Mouse (Mus musculus): ENCODE results near the gene Srebf1.

Gene Srebf1

GRCm38 (mm10) chr11:60206207-60206606 is 16.2 kb downstream of the Srebf1 start:
- DNase-seq (ENCODE audit: low spot score): no peak

DNA sequence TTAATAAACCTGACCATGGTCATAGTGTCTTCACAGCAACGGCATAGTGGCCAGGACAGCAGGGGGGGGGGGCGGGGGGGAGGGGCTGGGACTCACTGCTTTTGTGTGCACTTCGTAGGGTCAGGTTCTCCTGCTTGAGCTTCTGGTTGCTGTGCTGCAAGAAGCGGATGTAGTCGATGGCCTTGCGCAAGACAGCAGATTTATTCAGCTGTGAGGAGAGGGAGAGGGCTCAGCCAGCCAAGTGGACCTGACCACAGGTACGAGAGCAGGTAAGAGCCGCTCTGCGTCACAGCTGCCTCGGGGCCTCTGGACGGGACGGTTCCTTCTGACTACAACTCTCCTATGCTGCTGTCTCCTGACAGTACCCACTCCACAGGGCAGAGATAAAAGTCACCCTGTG is 17.4 kb downstream of the Srebf1 start:
- DNase-seq (ENCODE audit: low spot score): no peak

DNA sequence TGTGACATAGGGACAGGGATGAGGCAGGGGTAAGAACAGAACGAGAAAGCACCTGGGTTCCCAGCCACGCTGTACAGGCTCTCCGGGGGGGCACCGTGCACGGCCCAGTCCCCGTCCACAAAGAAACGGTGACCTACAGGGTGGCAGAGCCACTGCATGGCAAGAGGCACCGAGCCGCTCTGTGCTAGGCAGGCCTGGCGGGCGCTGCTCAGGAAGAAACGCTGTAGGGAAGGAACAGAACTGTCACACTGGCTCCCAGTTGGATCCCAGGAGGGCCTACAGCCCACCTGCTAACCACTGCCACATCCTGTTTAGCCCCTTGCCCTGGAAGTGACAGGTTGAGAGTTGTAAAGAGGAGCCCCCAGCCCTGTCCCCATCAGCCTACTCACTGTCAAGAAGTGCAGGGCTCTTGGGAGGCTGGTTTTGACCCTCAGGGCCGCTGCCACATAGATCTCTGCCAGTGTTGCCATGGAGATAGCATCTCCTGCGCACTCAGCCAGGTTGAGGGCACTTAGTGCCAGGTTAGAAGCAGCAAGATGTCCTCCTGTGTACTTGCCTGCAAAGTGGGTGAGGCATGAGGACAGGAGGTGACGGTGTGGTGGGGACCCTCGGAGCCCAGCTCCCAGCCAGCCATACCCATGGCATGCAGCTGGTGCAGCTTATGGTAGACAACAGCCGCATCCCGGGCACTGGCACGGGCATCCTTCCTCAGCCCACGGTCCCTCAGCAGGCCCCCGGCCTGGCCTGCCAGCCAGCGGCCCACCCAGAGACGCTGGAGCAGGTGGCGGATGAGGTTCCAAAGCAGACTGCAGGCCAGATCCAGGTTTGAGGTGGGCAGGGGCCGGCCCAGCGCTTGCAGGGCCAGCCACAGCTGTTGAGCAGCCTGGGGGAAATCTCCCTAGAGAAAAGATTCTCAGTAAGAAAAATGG is 19.4 kb downstream of the Srebf1 start:
- no peak for DNase-seq (ENCODE audit: low spot score)

DNA sequence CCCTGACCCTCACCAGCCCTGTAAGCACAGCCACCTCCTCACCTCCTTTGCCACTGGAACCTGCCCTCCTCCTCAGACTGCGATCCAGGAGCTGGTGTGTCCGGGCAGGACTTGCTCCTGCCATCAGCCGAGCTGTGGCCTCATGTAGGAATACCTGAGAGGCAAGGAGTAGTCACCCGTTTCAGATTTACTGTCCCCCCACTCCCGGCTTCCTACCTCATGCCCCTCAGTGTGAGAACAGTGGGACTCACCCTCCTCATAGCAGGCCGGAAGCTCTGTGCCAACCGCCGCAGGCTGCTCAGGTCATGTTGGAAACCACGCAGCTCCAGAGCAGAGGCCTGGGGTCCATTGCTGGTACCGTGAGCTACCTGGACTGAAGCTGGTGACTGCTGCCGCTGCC is 22.0 kb downstream of the Srebf1 start:
- DNase-seq (ENCODE audit: low spot score): no peak

- peak; percentile 95 for DNase-seq (ENCODE audit: low spot score)
Observed at GRCm38 (mm10) chr11:60199702-60200184, 22.6 kb downstream of the Srebf1 start.

GRCm38 (mm10) chr11:60198651-60199050 is 23.7 kb downstream of the Srebf1 start:
- no peak for DNase-seq (ENCODE audit: low spot score)

DNA sequence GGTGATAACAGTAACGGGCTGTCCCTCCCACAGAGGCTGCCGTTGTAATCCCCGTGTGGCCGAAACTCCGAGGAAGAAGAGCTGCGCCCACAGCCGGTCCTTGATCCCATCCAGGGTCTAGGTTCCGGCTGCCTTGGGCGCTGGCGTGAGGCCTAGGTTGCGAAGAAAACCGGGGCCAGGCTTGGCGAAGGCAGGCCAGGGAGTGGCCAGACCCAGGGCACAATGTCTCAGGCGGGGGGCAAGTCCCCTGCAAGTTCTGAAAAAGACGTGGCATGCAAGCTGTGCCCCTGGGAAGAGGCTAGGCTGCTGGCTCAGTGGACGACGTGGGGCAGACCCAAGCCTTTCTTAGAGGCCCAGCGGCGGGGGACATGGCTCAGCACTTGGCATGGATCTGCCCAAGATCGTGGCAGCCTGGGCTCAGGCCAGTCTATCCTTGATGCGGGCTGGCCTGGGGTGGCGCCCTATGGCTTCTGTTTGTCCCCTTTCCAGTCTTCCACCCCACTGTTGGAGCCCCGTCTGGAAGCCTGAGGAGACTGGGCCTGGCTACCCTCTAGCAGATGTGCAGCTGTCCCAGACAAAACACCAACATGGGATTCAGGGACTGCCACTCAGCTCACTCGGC is 24.3 kb downstream of the Srebf1 start:
- DNase-seq (ENCODE audit: low spot score): no peak

DNA sequence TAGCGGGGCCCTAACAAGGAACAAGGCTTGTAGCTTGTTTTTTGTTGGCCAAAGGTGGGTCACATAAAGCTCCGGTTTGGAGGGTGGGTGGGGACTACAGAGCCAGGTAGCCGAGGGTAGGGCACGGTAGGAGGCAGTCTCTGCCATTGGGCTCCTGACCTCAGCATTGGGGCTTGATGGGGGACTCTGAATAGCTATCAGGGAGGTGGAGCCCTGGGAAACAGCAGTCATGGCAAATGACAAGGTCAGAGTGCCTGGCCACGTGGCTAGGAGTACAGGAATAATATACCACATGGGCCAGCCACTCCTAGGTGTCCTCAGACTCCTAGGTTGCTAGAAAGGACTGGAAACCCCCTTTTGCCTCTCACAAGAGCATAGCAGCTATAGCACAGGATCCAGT is 26.0 kb downstream of the Srebf1 start:
- DNase-seq (ENCODE audit: low spot score): no peak

DNA sequence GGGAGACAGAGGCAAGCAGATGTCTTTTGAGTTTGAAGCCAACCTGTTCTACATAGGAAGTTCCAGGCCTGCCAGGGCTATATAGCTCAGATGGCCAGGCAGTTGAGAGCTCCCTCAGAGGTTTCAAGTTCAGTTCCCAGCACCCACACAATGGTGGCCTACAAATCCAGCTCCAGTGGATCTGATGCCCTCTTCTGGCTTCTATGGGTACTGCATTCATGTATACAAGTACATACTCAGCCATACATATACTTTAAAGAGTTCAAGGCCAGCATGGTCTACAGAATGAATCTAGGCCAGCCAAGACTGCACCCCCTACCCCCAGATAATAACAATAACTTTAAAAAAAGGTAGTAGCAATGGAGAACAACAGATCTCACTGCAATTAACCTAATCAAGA is 27.3 kb downstream of the Srebf1 start:
- peak; percentile 58 for DNase-seq (ENCODE audit: low spot score)

- no peak for DNase-seq (ENCODE audit: low spot score)
Observed at GRCm38 (mm10) chr11:60193556-60193955, 28.8 kb downstream of the Srebf1 start.

GRCm38 (mm10) chr11:60192534-60192933 is 29.8 kb downstream of the Srebf1 start:
- no peak for DNase-seq (ENCODE audit: low spot score)

GRCm38 (mm10) chr11:60190055-60190641 is 32.2 kb downstream of the Srebf1 start:
- DNase-seq (ENCODE audit: low spot score): no peak

GRCm38 (mm10) chr11:60189501-60190040 is 32.8 kb downstream of the Srebf1 start:
- no peak for DNase-seq (ENCODE audit: low spot score)

DNA sequence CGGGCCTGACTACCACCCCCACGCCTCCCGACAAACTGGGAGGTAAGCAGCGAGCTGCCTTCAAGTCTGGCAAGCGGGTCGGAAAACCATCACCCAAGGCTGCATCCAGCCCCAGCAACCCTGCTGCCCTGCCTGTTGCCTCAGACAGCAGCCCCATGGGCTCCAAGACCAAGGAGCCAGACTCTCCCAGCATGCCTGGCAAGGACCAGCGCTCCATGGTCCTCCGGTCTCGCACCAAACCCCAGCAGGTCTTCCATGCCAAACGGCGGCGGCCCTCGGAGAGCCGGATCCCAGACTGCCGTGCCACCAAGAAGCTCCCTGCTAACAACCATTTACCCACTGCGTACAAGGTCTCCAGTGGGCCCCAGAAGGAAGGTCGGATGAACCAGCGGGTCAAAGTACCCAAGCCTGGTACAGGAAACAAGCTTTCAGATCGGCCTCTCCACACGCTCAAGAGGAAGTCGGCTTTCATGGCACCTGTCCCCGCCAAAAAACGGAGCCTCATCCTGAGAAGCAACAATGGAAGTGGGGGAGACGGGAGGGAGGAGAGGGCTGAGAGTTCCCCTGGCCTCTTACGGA is 34.0 kb downstream of the Srebf1 start:
- DNase-seq (ENCODE audit: low spot score): no peak

- no peak for DNase-seq (ENCODE audit: low spot score)
Observed at GRCm38 (mm10) chr11:60187070-60187469, 35.3 kb downstream of the Srebf1 start.

- no peak for DNase-seq (ENCODE audit: low spot score)
Observed at GRCm38 (mm10) chr11:60185396-60186231, 36.8 kb downstream of the Srebf1 start.

DNA sequence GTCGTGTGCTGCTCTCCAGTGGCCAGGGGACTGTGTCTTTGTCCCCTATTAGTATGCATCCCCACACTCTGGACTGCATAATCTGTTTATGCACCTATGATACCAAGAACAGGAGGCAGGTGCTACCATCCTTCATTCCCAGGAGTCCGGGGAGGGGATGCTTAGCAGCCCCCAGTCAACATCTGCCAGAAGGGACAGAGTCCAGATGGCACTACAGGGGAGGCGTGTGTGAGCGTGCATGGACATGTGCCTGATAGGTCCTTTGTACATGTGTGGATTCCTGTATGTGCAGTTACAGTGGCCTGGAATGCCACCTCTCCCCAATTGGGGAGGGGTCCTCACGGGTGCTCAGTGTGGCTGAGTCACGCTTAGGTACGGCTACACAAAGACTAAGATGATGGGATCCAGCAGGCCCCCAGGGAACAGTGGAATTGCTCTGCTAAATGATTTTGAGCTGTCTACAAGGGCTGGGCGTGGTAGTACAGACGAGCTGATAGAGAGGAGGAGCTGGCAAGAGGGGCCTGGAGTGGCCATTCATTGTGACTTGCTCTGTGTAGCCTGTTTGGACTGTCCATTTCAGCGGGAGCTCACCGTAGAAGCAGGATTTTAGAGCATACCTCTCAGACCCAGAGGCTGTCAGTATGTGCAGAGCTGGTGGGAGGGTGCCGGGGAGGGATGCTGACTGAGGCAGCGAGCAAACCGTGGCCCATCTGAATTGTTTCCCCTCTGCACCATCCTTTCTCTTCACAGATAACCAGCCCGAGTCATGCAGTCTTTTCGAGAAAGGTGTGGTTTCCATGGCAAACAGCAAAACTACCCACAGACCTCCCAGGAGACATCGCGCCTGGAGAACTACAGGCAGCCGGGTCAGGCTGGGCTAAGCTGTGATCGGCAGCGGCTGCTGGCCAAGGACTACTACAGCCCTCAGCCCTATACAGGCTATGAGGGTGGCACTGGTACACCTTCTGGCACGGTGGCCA is 37.7 kb downstream of the Srebf1 start:
- peak; percentile 40 for DNase-seq (ENCODE audit: low spot score)

GRCm38 (mm10) chr11:60182741-60183140 is 39.6 kb downstream of the Srebf1 start:
- DNase-seq (ENCODE audit: low spot score): no peak

GRCm38 (mm10) chr11:60182116-60182670 is 40.2 kb downstream of the Srebf1 start:
- DNase-seq (ENCODE audit: low spot score): no peak

DNA sequence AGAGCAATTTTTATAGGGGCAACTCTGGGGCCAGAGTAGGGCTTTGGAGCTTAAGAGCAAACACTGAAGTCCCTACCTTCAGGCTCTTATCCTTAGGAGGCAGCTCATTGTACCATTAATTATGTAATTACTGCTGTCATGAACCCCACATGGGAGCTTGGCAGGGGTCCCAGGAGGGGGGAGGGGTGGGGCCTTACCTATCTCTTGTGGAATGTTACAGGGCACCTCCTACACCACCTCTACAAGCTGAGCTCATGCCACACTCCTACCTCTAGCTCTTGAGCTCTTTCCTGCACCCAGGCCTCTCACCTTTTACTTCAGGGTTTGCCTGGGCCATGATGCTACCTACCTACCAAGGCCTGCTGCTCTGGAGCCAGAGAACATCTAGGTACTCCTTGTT is 43.9 kb downstream of the Srebf1 start:
- no peak for DNase-seq (ENCODE audit: low spot score)

All from embryo, embryonic 10 days (tissue).